13 mouse cellular contexts compared by ENCODE assay signal in the genomic region with DNA sequence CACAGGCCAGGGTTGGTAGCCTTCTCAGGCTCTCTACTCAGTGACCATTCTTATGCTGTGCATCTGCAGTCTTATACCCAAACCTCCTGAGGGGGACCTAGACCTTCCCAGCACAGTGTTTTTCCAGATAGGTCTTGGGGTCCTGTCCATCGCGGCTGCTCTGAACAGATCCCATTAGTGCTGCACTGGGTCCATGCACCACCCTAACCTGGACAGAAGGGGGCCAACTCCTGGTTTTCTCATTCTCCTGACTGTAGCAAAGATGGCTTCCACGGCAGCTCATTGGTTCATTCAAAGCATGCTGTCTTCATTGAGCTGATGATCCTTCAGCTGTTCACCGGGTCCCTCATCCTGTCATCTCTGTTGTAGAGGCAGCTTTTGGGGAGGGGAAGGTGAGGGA. TPM values are rescaled to one million over a fixed set of nuclear protein-coding genes. Genes with fewer than 3 reads are reported as not detected.
DNase-seq lines count a peak whose midpoint lies in the region; ATAC-seq lines count a peak whose summit lies in the region.
"Had no signal": no experiment of that assay in that cellular context is flagged by ENCODE, and none has a peak within 500 bp of the region (broad histone marks: within the 10 kb centered on the region; RNA-seq: fewer than 3 reads in every experiment).

No protein-coding gene starts in this region.

- H3K27ac ChIP-seq in embryonic facial prominence, embryonic 11.5 days (replicated peaks; ENCODE audit: low read depth, low read length): no peak overlapping the region
- no peak overlapping the region for H3K27ac ChIP-seq in embryonic facial prominence, embryonic 10.5 days (replicated peaks)
- H3K27ac ChIP-seq in liver, embryonic 15.5 days (replicated peaks): peak overlapping the region; percentile 43; the same call in 1 of the 2 replicates
- H3K27ac ChIP-seq: liver, embryonic 13.5 days had no signal

- 67% methylated on average over 4 of the region's 4 CpGs for WGBS in embryonic facial prominence, embryonic 11.5 days
- WGBS in embryonic facial prominence, embryonic 10.5 days: 75% methylated on average over 4 of the region's 4 CpGs
- 51% methylated on average over 4 of the region's 4 CpGs for WGBS in liver, embryonic 15.5 days (ENCODE audit: insufficient replicate concordance)

- H3K36me3 ChIP-seq in embryonic facial prominence, embryonic 11.5 days (replicated peaks; ENCODE audit: control insufficient read depth, insufficient read depth, low read depth, low read length): no peaks in the 10 kb centered on the region
- no peaks in the 10 kb centered on the region for H3K36me3 ChIP-seq in embryonic facial prominence, embryonic 10.5 days (replicated peaks)
- no peaks in the 10 kb centered on the region for H3K36me3 ChIP-seq in liver, embryonic 15.5 days (replicated peaks)
- H3K36me3 ChIP-seq: hindbrain, embryonic 10.5 days; liver, embryonic 13.5 days had no signal

- no peak overlapping the region for H3K4me2 ChIP-seq in embryonic facial prominence, embryonic 11.5 days (ENCODE audit: low read depth, low read length)
- H3K4me2 ChIP-seq in liver, embryonic 15.5 days: no peak overlapping the region
- H3K4me2 ChIP-seq: liver, embryonic 13.5 days had no signal

- DNase-seq in embryonic facial prominence, embryonic 11.5 days (ENCODE audit: low spot score): no peak
- no peak for DNase-seq in embryonic facial prominence, embryonic 10.5 days (ENCODE audit: low spot score)
- DNase-seq in liver (no peak), 3T3-L1 (ENCODE audit: low read depth, low spot score) (peak; percentile 20), ZHBTc4 (ENCODE audit: low read depth, low spot score) (peak; percentile 61)
- DNase-seq in kidney, postnatal 10 days: no peak
- DNase-seq: cerebellum, adult 9-11 months; kidney, adult 18-20 months; liver, embryonic 13.5 days had no signal

- ATAC-seq in embryonic facial prominence, embryonic 11.5 days (replicated peaks; ENCODE audit: insufficient number of reproducible peaks, low FRiP score, low TSS enrichment, low read depth): 0 out of 2 replicates have a peak, but pooled peaks have one; percentile 29
- ATAC-seq in liver, embryonic 15.5 days (ENCODE audit: insufficient read depth): no peak
- no peak for ATAC-seq in inflammation-experienced regulatory T-cells, adult 6 months

- H3K27me3 ChIP-seq in embryonic facial prominence, embryonic 11.5 days (ENCODE audit: control insufficient read depth, insufficient read depth, low read length): no peaks in the 10 kb centered on the region
- no peaks in the 10 kb centered on the region for H3K27me3 ChIP-seq in embryonic facial prominence, embryonic 10.5 days (replicated peaks; ENCODE audit: low read depth, poor library complexity, severe bottlenecking)
- no peaks in the 10 kb centered on the region for H3K27me3 ChIP-seq in liver, embryonic 15.5 days

- H3K4me1 ChIP-seq in embryonic facial prominence, embryonic 11.5 days (ENCODE audit: control insufficient read depth, insufficient read depth, low read length): peaks cover 3% of the 10 kb centered on the region; the same call in 1 of the 2 replicates
- H3K4me1 ChIP-seq in embryonic facial prominence, embryonic 10.5 days: peaks cover 18% of the 10 kb centered on the region
- H3K4me1 ChIP-seq in liver, embryonic 15.5 days (replicated peaks): peaks cover 39% of the 10 kb centered on the region

- no peak overlapping the region for H3K4me3 ChIP-seq in embryonic facial prominence, embryonic 11.5 days (ENCODE audit: low read depth, low read length)
- no peak overlapping the region for H3K4me3 ChIP-seq in embryonic facial prominence, embryonic 10.5 days
- no peak overlapping the region for H3K4me3 ChIP-seq in liver, embryonic 15.5 days (replicated peaks)
- H3K4me3 ChIP-seq: erythroblast, embryonic 14.5 days; hindbrain, embryonic 10.5 days; liver, embryonic 13.5 days had no signal

- H3K9me3 ChIP-seq in embryonic facial prominence, embryonic 11.5 days (replicated peaks; ENCODE audit: control insufficient read depth, low read length): no peaks in the 10 kb centered on the region
- no peaks in the 10 kb centered on the region for H3K9me3 ChIP-seq in embryonic facial prominence, embryonic 10.5 days
- no peaks in the 10 kb centered on the region for H3K9me3 ChIP-seq in liver, embryonic 15.5 days (replicated peaks)
- H3K9me3 ChIP-seq: liver, embryonic 13.5 days had no signal

- no peak overlapping the region for H3K9ac ChIP-seq in embryonic facial prominence, embryonic 11.5 days (replicated peaks; ENCODE audit: low read length)
- no peak overlapping the region for H3K9ac ChIP-seq in liver, embryonic 15.5 days
- H3K9ac ChIP-seq: liver, embryonic 13.5 days had no signal

RNA-seq across cellular contexts. Expression of a gene that starts 58.1 kb away (rescaled TPM):
- 0.91 and 1.1 TPM in 2 replicates for polyA plus RNA-seq in embryonic facial prominence, embryonic 11.5 days (2014; fragmentation: Nextera tagmentation; extraction: Ambion mirVana)
- polyA plus RNA-seq in embryonic facial prominence, embryonic 10.5 days (2016; fragmentation: Nextera tagmentation; extraction: Ambion mirVana): 0.62 and 0.88 TPM in 2 replicates
- polyA plus RNA-seq in liver, embryonic 15.5 days (2015; fragmentation: Nextera tagmentation; extraction: Ambion mirVana): 0.03 and 0.08 TPM in 2 replicates
- not detected for polyA plus RNA-seq in inflammation-experienced regulatory T-cells, adult 6 months (2017; shearing (Covaris generic))

Comparison
In these comparisons a context has a peak if more than half of its experiments do, and no peak if none do; other contexts are left out.
1. DNase-seq: peak in 3T3-L1 (single experiment) and ZHBTc4 (single experiment); none in embryonic facial prominence, embryonic 11.5 days (single experiment), embryonic facial prominence, embryonic 10.5 days (single experiment), liver (single experiment) and kidney, postnatal 10 days (single experiment).